21 mouse cellular contexts compared by ENCODE assay signal in the genomic region with DNA sequence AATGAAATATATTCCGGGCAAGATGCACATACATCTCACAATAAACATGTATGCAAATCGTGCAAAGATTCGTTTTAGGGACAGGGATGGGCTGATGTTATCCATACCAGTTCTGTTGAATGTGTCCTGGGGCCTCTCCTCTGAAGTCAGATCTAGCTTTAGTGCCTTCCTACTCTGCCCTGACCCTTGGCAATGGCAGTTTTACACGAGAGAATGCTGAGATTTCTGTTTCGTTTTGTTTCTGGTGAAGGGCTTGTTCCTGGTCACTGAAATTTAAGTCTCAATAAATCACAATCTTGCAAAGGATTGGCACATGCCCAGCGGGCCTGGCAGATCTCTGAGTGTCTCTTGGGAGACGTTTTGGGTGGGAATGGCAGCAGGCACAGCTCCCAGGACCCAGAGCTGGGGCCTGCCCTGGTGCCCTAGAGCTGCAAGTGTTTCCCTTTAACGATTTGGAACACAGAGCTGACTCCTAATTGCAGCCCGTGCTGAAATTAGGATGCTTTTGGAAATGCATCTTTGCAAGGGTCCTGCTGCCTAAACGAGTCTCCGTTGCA.
A peak's percentile ranks its signal among the peaks of the same experiment; 100 is the strongest.
DNase-seq lines count a peak whose midpoint lies in the region; ATAC-seq and TF ChIP-seq lines count a peak whose summit lies in the region.
"Had no signal": no experiment of that assay in that cellular context is flagged by ENCODE, and none has a peak within 500 bp of the region (broad histone marks: within the 10 kb centered on the region; RNA-seq: fewer than 3 reads in every experiment).

No protein-coding gene starts in this region.

- no peak for TF ChIP-seq CTCF in kidney, adult 2 months (conservative IDR thresholded peaks at IDR 0.05; ENCODE audit: insufficient read depth, insufficient read length, low read depth, low read length)

- H3K4me1 ChIP-seq in kidney, adult 2 months (ENCODE audit: control insufficient read depth, insufficient read depth, low read length), result no peaks in the 10 kb centered on the region
- H3K4me1 ChIP-seq in neural tube, embryonic 15.5 days, result peaks cover 9% of the 10 kb centered on the region; the same call in 1 of the 2 replicates
- H3K4me1 ChIP-seq: embryonic facial prominence, embryonic 12.5 days; heart, embryonic 10.5 days; hindbrain, embryonic 15.5 days; midbrain, embryonic 15.5 days; neural tube, embryonic 12.5 days had no signal

- TF ChIP-seq POLR2A in kidney, adult 2 months (IDR thresholded peaks at IDR 0.05; ENCODE audit: low read depth, low read length), result no peak

- H3K36me3 ChIP-seq in kidney, adult 2 months (ENCODE audit: control insufficient read depth, insufficient read depth, low read length), result no peaks in the 10 kb centered on the region
- H3K36me3 ChIP-seq in neural tube, embryonic 15.5 days, result no peaks in the 10 kb centered on the region
- H3K36me3 ChIP-seq: embryonic facial prominence, embryonic 12.5 days; heart, embryonic 10.5 days; hindbrain, embryonic 15.5 days; midbrain, embryonic 15.5 days; neural tube, embryonic 12.5 days had no signal

- H3K4me2 ChIP-seq in neural tube, embryonic 15.5 days, result no peak overlapping the region
- H3K4me2 ChIP-seq: embryonic facial prominence, embryonic 12.5 days; hindbrain, embryonic 15.5 days; midbrain, embryonic 15.5 days; neural tube, embryonic 12.5 days had no signal

- peak; percentile 80 for ATAC-seq in neural tube, embryonic 15.5 days (ENCODE audit: low FRiP score)
- no peak for ATAC-seq in erythroid progenitor cell, adult 5-6 weeks (replicated peaks; ENCODE audit: low FRiP score, poor library complexity, severe bottlenecking)
- ATAC-seq: activated CD4-positive, CD25-positive, alpha-beta regulatory T cell, adult 4 months; midbrain, embryonic 15.5 days had no signal

- H3K9me3 ChIP-seq in neural tube, embryonic 15.5 days (replicated peaks), result no peaks in the 10 kb centered on the region
- H3K9me3 ChIP-seq: embryonic facial prominence, embryonic 12.5 days; heart, embryonic 10.5 days; hindbrain, embryonic 15.5 days; midbrain, embryonic 15.5 days; neural tube, embryonic 12.5 days had no signal

- no peak overlapping the region for H3K9ac ChIP-seq in neural tube, embryonic 15.5 days (replicated peaks)
- H3K9ac ChIP-seq: embryonic facial prominence, embryonic 12.5 days; hindbrain, embryonic 15.5 days; midbrain, embryonic 15.5 days; neural tube, embryonic 12.5 days had no signal

- H3K27me3 ChIP-seq in kidney, adult 2 months (replicated peaks; ENCODE audit: control insufficient read depth, insufficient read depth, low read length), result no peaks in the 10 kb centered on the region
- H3K27me3 ChIP-seq in neural tube, embryonic 15.5 days (replicated peaks), result no peaks in the 10 kb centered on the region
- H3K27me3 ChIP-seq: CH12.LX; embryonic facial prominence, embryonic 12.5 days; hindbrain, embryonic 15.5 days; midbrain, embryonic 15.5 days; neural tube, embryonic 12.5 days had no signal

- WGBS in kidney, adult 2 months, result 62% methylated on average over 11 of the region's 11 CpGs
- 53% methylated on average over 11 of the region's 11 CpGs for WGBS in neural tube, embryonic 15.5 days

- DNase-seq in adrenal gland, adult (ENCODE audit: inconsistent age in 2 of 2, low spot score in 1 of 2), result peak; percentile 11 to 63
- no peak for DNase-seq in adrenal gland, postnatal 4 days (ENCODE audit: low spot score in 2 of 2)
- DNase-seq in kidney, adult 2 months, result peak; percentile 3
- no peak for DNase-seq in kidney, postnatal 25 days
- peak; percentile 33 to 46 for DNase-seq in right cerebral cortex, postnatal 10 days (ENCODE audit: low spot score in 2 of 2)
- DNase-seq in right cerebral cortex, postnatal 25 days, result no peak
- DNase-seq: gastrocnemius, postnatal 10 days; heart, postnatal 14 days; kidney, adult 18-20 months; liver; lung, adult 18-20 months; thymus, postnatal 4 days had no signal

- H3K27ac ChIP-seq in kidney, adult 2 months (ENCODE audit: insufficient read depth, low read depth, low read length), result no peak overlapping the region
- peak overlapping the region; percentile 51 for H3K27ac ChIP-seq in neural tube, embryonic 15.5 days (replicated peaks)
- H3K27ac ChIP-seq: embryonic facial prominence, embryonic 12.5 days; heart, embryonic 10.5 days; hindbrain, embryonic 15.5 days; midbrain, embryonic 15.5 days; neural tube, embryonic 12.5 days had no signal

- no peak overlapping the region for H3K4me3 ChIP-seq in kidney, adult 2 months (ENCODE audit: insufficient read depth, low read depth, low read length)
- H3K4me3 ChIP-seq in neural tube, embryonic 15.5 days (replicated peaks), result no peak overlapping the region
- H3K4me3 ChIP-seq: embryonic facial prominence, embryonic 12.5 days; heart, embryonic 10.5 days; hindbrain, embryonic 15.5 days; midbrain, embryonic 15.5 days; neural tube, embryonic 12.5 days had no signal

Comparison
In these comparisons a context has a peak if more than half of its experiments do, and no peak if none do; other contexts are left out.
1. DNase-seq: peak in adrenal gland, adult (2 of 2), kidney, adult 2 months (single experiment) and right cerebral cortex, postnatal 10 days (2 of 2); none in adrenal gland, postnatal 4 days (0 of 2), kidney, postnatal 25 days (0 of 2) and right cerebral cortex, postnatal 25 days (single experiment).